Mouse (Mus musculus) intestine, embryonic 14.5 days (tissue): ENCODE data around the gene Ttc21b. TPM values are rescaled to one million over a fixed set of nuclear protein-coding genes. Genes with fewer than 3 reads are reported as not detected.

Source experiments
- ATAC-seq: fragments of 200-750 bp; cut with Nextera tagmentation; replicated peaks from 2 replicates; pipeline ENCODE4 v1.8.0; 2017; ENCODE audit warnings: low read depth, moderate number of reproducible peaks, moderate TSS enrichment, moderate library complexity; ENCODE audit not compliant: low FRiP score, low TSS enrichment
- DNase-seq: peaks from one replicate; pipeline ENCODE4 v3.0.0-alpha.2; 2018; ENCODE audit warnings: low spot score
- H3K27ac ChIP-seq: fragments of 300-500 bp; sonication (generic); 2 replicates; pipeline ENCODE4 v1.5.1; 2014; ENCODE audit warnings: low read depth, mild to moderate bottlenecking, control low read depth
- H3K27me3 ChIP-seq: fragments of 300-500 bp; sonication (generic); replicated peaks from 2 replicates; pipeline ENCODE4 v1.6.1; 2014; ENCODE audit warnings: low read length, control low read depth; ENCODE audit not compliant: control insufficient read depth, insufficient read depth
- H3K36me3 ChIP-seq: fragments of 300-500 bp; sonication (generic); 2 replicates; pipeline ENCODE4 v1.6.1; 2014; ENCODE audit warnings: low read length, control low read depth; ENCODE audit not compliant: control insufficient read depth, insufficient read depth
- H3K4me1 ChIP-seq: fragments of 300-500 bp; sonication (generic); replicated peaks from 2 replicates; pipeline ENCODE4 v1.6.1; 2014; ENCODE audit warnings: low read length, control low read depth, mixed read lengths; ENCODE audit not compliant: control insufficient read depth, insufficient read depth
- H3K4me2 ChIP-seq: fragments of 300-500 bp; sonication (generic); 2 replicates; pipeline ENCODE4 v1.6.1; 2014; ENCODE audit warnings: low read length
- H3K4me3 ChIP-seq: fragments of 300-500 bp; sonication (generic); 2 replicates; pipeline ENCODE4 v1.5.1; 2014; ENCODE audit warnings: low read depth, low read length, control low read depth, mixed read lengths
- H3K9ac ChIP-seq: fragments of 300-500 bp; sonication (generic); 2 replicates; pipeline ENCODE4 v1.6.1; 2014; ENCODE audit warnings: mild to moderate bottlenecking, low read length
- H3K9me3 ChIP-seq: fragments of 300-500 bp; sonication (generic); 2 replicates; pipeline ENCODE4 v1.6.1; 2016; ENCODE audit warnings: low read length, control low read depth; ENCODE audit not compliant: control insufficient read depth
- WGBS: fragments of 180-500 bp; shearing (Covaris S2); extraction: QIAGEN DNeasy Blood & Tissue Kit; methylation state at CpG from one replicate; pipeline ENCODE4 v1.1.7; 2014; 5-methylcytosine and 5-hydroxymethylcytosine counted together
- polyA plus RNA-seq: library from polyadenylated mRNA; unstranded; fragments of >200 nt; fragmentation: Nextera tagmentation; extraction: Ambion mirVana; gene quantifications from 2 replicates; pipeline ENCODE4 v1.2.1, GENCODE M21; 2014

Gene Ttc21b
- 14.1 and 14.2 TPM in 2 replicates for polyA plus RNA-seq

GRCm38 (mm10) chr2:66256220-66257131 is at the start of gene Ttc21b:
Gene Ttc21b (minus strand): TSS chr2:66256617.
- Histone ChIP-seq H3K4me1 (peaks cover 8% of the 10 kb centered on the region), H3K27me3 (no peaks in the 10 kb centered on the region), H3K4me2 (peak within 1 kb of the TSS; percentile 67), H3K9ac (peak within 1 kb of the TSS; percentile 66), H3K36me3 (peaks cover 5% of the 10 kb centered on the region; the same call in 1 of the 2 replicates), H3K9me3 (no peaks in the 10 kb centered on the region), H3K27ac (peak within 1 kb of the TSS; percentile 52; the same call in 1 of the 2 replicates), H3K4me3 (peak within 1 kb of the TSS; percentile 81)
- peak; percentile 96 for DNase-seq
- under 1% methylated on average over 55 of the region's 56 CpGs for WGBS
- peak; percentile 99 for ATAC-seq

- DNase-seq (no peak), ATAC-seq (no peak)
- 86% methylated on average over 3 of the region's 3 CpGs for WGBS
Measured at GRCm38 (mm10) chr2:66272551-66272950, 16.1 kb upstream of the Ttc21b start.

DNA sequence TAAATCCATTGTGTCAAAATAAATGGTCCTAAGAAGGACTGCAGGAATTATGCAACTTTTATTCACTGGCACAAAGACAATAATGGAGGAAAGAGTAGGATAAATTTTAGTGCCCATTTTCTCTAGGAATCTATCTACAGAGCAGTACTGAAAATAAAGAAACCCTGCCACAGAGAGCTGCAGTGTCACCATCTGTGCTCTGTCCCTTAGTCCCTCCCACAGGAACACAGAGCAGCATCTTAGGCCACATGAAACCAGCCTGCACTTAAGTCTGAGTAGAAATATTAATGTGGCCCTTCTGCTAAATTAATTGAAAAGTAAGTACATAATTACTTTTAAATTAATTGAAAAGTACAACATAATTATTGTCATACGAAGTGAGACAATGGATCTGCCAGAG is 12.4 kb downstream of the Ttc21b start:
- WGBS, result 87% methylated on average over 1 of the region's 1 CpGs
- H3K27me3 ChIP-seq, result no peaks in the 10 kb centered on the region
- ATAC-seq (no peak), DNase-seq (no peak)
- H3K9me3 ChIP-seq, result no peaks in the 10 kb centered on the region
- H3K4me2 ChIP-seq, result no peak overlapping the region
- no peak overlapping the region for H3K27ac ChIP-seq
- no peak overlapping the region for H3K4me3 ChIP-seq
- no peak overlapping the region for H3K9ac ChIP-seq
- H3K36me3 ChIP-seq, result peaks cover 44% of the 10 kb centered on the region
- H3K4me1 ChIP-seq, result no peaks in the 10 kb centered on the region

More at GRCm38 (mm10) chr2:66272551-66272950, 16.1 kb upstream of the Ttc21b start:
- Histone ChIP-seq H3K9me3 (no peaks in the 10 kb centered on the region), H3K27me3 (no peaks in the 10 kb centered on the region), H3K4me2 (no peak overlapping the region), H3K36me3 (no peaks in the 10 kb centered on the region), H3K27ac (no peak overlapping the region), H3K4me1 (no peaks in the 10 kb centered on the region), H3K4me3 (no peak overlapping the region), H3K9ac (no peak overlapping the region)

- H3K36me3 ChIP-seq, result peaks cover 31% of the 10 kb centered on the region
- no peak overlapping the region for H3K4me3 ChIP-seq
- H3K4me1 ChIP-seq, result no peaks in the 10 kb centered on the region
- H3K9me3 ChIP-seq, result no peaks in the 10 kb centered on the region
- H3K4me2 ChIP-seq, result no peak overlapping the region
- DNase-seq (no peak), ATAC-seq (no peak)
- H3K27ac ChIP-seq, result no peak overlapping the region
- H3K9ac ChIP-seq, result no peak overlapping the region
- H3K27me3 ChIP-seq, result no peaks in the 10 kb centered on the region
- WGBS, result 88% methylated on average over 1 of the region's 1 CpGs
Measured at GRCm38 (mm10) chr2:66240334-66240733, 16.1 kb downstream of the Ttc21b start.

GRCm38 (mm10) chr2:66238886-66239285 is 17.5 kb downstream of the Ttc21b start:
- no peak overlapping the region for H3K4me2 ChIP-seq
- no peak overlapping the region for H3K4me3 ChIP-seq

DNA sequence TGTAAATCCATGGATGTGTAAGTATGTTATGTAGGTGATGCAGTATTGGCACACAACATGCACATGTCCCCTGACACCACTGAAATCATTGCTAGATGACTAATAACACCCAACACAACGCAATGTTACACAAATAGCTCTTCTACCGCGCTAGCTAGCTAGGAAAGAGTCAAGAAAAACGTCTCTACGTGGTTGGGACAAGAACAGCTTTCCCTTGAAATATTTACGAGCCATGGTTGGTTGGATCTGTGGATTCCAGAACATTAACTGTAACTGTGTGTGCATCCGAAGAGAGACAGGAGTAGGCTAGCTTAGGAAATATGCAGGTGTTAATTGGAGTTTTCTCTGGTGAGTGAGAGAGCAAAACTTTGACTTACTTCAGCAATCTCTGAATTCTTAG is 35.5 kb downstream of the Ttc21b start:
- Histone ChIP-seq H3K9me3 (no peaks in the 10 kb centered on the region), H3K27me3 (no peaks in the 10 kb centered on the region), H3K36me3 (peaks cover 16% of the 10 kb centered on the region), H3K4me3 (no peak overlapping the region), H3K9ac (no peak overlapping the region), H3K27ac (no peak overlapping the region), H3K4me1 (no peaks in the 10 kb centered on the region), H3K4me2 (no peak overlapping the region)
- ATAC-seq (no peak), DNase-seq (no peak)
- WGBS, result 86% methylated on average over 7 of the region's 7 CpGs

More at GRCm38 (mm10) chr2:66238886-66239285, 17.5 kb downstream of the Ttc21b start:
- Histone ChIP-seq H3K4me1 (no peaks in the 10 kb centered on the region), H3K9me3 (no peaks in the 10 kb centered on the region), H3K27me3 (no peaks in the 10 kb centered on the region), H3K36me3 (peaks cover 35% of the 10 kb centered on the region), H3K27ac (no peak overlapping the region), H3K9ac (no peak overlapping the region)
- 92% methylated on average over 5 of the region's 5 CpGs for WGBS
- no peak for DNase-seq
- no peak for ATAC-seq

GRCm38 (mm10) chr2:66209875-66210274 is 46.5 kb downstream of the Ttc21b start:
- Histone ChIP-seq H3K27me3 (no peaks in the 10 kb centered on the region), H3K4me3 (no peak overlapping the region), H3K4me2 (no peak overlapping the region), H3K4me1 (no peaks in the 10 kb centered on the region), H3K9me3 (no peaks in the 10 kb centered on the region), H3K9ac (no peak overlapping the region), H3K36me3 (peaks cover 37% of the 10 kb centered on the region), H3K27ac (no peak overlapping the region)
- WGBS, result 87% methylated on average over 10 of the region's 10 CpGs
- no peak for ATAC-seq
- no peak for DNase-seq

- DNase-seq (no peak), ATAC-seq (no peak)
- H3K9me3 ChIP-seq, result no peaks in the 10 kb centered on the region
- no peak overlapping the region for H3K27ac ChIP-seq
- no peaks in the 10 kb centered on the region for H3K4me1 ChIP-seq
- H3K9ac ChIP-seq, result no peak overlapping the region
- 94% methylated on average over 13 of the region's 13 CpGs for WGBS
- peaks cover 33% of the 10 kb centered on the region for H3K36me3 ChIP-seq
- no peaks in the 10 kb centered on the region for H3K27me3 ChIP-seq
- no peak overlapping the region for H3K4me2 ChIP-seq
- H3K4me3 ChIP-seq, result no peak overlapping the region
Measured at GRCm38 (mm10) chr2:66209353-66209752, 47.1 kb downstream of the Ttc21b start.
